Mouse (Mus musculus): ENCODE measurements around the gene Gm5741.
A peak's percentile ranks its signal among the peaks of the same experiment; 100 is the strongest.

The Gm5741 gene

DNA sequence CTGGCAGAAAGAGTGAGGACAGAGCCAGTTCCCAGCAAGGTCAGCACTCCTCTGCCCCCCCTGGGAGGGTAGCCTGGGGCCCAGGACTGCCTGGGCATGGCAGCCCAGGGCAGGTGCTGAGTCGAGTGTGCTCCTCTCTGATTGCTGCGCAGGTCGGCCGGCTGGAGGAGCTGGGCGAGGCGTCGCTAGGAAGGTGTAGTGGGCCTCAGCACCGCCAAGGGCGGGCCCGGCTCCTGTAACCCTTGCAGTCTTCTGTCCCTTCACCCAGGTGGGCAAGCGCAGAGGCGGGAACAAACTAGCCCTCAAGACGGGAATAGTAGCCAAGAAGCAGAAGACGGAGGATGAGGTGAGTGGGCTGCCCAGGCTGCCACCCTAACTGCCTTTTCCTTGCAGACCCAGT, 38.5 kb downstream of the Gm5741 start:
- no peak for DNase-seq (ENCODE audit: low read depth, low spot score)

DNA sequence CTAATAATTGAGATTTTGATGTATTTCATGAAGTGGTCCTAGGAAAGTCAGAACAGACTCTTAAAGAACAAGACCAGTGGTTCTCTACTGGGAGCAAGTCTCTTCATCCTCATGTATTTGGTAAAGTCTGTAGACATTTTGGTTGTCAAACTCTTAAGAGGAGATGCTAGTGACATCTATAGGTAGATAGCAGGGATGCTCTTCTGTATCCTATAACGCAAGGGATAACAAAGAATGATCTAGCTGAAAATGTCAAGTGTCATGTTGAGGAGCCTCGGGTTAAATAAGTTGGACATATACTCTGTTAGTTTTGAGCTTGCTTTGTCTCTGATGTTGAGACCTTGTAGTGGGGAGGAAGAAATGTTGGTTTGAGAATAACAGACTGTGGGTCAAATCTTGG, 39.9 kb downstream of the Gm5741 start:
- peak; percentile 39 for DNase-seq (ENCODE audit: low read depth, low spot score)

DNA sequence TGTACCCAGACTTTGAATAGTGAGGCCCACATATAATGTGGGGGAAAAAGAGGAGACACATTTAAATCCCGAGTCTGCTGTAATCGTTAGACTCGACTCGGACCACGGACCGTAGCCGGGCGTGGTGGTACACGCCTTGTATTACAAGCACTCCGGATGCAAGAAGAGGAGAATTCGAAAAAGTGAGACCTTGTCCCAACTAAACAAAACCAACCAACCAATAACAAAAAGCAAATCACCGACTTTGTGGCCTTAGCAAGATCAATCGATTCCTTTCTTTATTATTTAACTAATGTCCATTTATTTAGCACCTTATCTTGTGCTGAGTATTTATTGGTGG, 40.3 kb downstream of the Gm5741 start:
- DNase-seq (ENCODE audit: low read depth, low spot score): no peak

DNA sequence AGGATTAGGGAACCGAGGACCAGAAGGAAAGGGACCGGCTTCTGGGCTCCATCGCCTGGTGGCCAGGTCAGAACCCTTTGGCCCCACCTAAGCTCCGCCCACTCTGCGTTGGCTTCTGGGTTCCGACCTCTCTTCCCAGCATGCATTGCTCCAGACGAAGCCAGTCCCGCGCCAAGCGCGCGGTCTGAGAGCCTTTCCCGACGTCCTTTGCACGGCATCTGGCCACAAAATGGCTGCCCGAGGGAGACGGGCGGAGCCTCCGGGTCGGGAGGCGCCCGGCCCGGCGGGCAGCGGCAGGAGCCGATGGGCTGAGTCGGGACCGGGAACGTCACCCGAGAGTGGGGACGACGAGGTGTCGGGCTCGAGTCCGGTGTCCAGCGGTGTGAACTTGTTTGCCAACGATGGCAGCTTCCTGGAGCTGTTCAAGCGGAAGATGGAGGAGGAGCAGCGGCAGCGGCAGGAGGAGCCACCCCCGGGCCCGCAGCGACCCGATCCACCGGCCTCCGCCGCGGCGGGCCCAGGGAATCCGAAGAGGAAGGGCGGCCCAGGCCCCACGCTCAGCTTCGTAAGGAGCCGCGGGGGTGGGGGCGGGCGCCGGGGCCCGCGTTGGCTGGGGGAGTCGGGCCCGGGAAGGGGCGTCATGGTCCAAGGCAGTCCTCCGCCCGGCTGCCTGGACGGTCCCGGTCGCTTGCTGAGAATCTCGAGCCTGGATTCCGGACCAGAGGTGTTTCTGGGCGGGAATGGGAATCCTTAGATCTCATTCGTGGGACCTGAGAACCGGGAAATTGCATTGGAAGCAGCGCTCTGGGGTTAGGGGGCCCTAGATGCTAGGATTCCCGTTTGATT, 40.9 kb downstream of the Gm5741 start, which contains the start of gene Trir:
TSS of gene Trir (plus strand) at position 154 of the 846 bp plus-strand sequence.
- peak; percentile 95 for DNase-seq (ENCODE audit: low read depth, low spot score)

DNA sequence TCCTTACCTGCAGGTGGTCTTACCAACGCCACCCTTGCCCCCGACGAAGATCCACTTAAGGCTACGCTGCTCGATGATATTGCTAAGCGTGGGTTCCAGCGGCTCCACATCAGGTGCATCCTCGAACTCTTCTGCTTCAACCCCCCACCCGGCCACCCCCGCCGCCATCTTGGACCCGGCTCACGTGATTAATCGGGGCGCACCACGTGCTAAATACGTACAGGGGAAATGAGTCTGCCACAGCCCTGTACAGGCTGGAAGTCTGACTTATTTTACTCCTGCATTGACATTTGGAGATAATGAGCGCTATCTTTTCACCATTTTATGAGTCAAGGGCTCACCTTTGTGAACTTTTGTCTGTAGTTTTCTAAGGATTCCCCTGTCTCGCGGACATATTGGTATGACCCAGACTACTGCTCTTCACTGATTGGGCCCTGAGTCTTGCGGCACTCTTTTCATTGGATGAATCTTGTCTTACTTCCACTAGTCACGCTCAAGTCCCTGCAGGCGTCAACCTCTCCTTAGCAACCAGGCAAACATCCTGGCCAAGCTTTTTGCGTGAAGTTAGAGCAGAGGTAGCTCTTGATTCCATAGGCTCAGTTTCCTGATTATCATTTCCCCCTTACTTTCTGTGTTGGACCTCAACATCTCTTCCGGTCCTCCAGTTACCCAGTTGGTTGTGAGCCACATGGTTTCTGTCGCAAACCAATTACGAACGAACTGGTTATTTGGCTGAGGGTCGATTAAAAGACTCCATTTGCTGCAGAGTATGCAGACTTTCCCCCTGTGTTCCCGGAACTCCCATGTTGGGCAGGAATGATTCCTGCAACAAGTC, 42.5 kb downstream of the Gm5741 start, which contains the start of gene Asna1:
TSS of gene Asna1 (minus strand) at position 184 of the 835 bp plus-strand sequence.
- DNase-seq (ENCODE audit: low read depth, low spot score): peak; percentile 94

DNA sequence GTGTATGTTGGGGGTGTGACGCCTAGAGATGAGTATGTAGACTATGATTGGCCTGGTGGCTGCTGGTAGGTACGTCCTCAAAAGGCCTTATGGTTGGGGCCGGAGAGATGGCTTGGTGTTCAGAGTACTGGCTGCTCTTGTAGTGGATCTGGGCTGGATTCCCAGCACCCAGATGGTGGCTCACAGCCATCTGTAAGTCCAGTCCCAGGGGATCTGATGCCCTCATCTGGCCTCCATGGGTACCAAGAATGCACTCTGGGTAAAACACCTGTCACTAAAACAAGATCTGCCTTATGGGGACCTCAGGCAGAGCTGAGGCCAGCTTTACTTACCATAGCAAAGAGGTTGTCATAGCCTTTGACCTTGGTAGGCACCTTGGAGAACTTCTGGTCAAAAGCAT, 43.9 kb downstream of the Gm5741 start:
- no peak for DNase-seq (ENCODE audit: low read depth, low spot score)

DNA sequence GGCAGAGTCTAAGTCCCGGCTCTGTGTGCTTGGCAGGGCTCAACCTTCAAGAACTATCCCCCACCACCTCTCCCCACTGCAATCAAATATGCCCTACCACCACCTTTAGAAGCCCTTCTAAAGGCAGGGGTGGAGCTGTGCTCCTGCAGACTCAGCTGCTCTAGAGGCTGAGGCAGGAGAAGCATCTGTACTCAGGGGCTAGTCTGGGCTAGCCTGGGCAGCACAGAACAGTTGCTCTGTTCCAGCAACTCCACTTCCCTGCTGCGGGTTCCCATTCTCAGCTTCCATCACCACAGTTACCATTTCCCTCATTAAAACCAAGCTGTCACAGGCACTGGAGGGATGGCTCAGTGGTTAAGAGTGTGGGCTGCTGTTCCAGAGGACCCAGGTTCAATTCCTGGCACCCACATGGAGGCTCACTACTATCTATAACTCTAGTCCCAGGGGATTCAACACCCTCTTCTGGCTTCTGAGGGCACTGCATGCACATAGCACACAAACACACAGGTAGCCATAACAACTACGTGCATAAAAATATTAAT, 46.2 kb downstream of the Gm5741 start:
- DNase-seq (ENCODE audit: low read depth, low spot score): no peak
